Mouse (Mus musculus) CD4-positive, CD25-positive, alpha-beta regulatory T cell, adult 9 weeks (primary cell): ENCODE results near the gene 4931423N10Rik. TPM values are rescaled to one million over a fixed set of nuclear protein-coding genes. Genes with fewer than 3 reads are reported as not detected.

ENCODE experiments used
- polyA plus RNA-seq: library from polyadenylated mRNA; unstranded; fragments of 100-300 nt; shearing (Covaris generic); gene quantifications from one replicate; pipeline ENCODE4 v1.2.1, GENCODE M21; 2017

The 4931423N10Rik gene
- polyA plus RNA-seq, result not detected

DNA sequence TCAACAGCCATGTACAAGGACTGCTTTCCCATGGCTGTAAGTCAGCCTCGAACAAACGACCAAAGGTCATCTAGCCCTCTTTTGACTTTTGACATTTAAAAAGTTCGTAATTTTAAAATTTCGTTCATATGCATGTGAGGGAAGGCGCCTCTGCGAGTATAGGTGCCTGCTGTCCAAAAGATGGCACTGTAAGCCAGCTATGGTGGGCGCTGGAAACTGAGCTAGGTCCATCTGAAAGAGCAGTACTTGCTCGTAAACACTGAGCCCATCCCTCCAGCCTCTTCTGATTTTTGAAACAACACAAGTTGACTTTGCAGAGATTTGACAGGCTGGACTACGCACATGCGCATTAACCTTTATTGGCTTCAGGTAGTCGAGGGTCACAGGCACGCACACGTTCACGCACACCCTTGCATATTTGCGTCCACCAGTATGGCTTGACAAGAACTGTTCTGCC, at the start of gene 4931423N10Rik:
4931423N10Rik (plus strand) TSS at position 407 of the 457 bp plus-strand sequence.

Other genes starting within 250 kb of the 4931423N10Rik start
- gene Abi1, start 167.2 kb upstream of the 4931423N10Rik start, polyA plus RNA-seq, result 176 TPM
- 69.0 TPM for gene Acbd5, start 139.3 kb upstream of the 4931423N10Rik start, polyA plus RNA-seq
- 1.1 TPM for gene Mastl, start 51.5 kb upstream of the 4931423N10Rik start, polyA plus RNA-seq
- 87.4 TPM for gene Yme1l1, start 51.1 kb upstream of the 4931423N10Rik start, polyA plus RNA-seq
- not detected for gene Nxph2, start 113.8 kb downstream of the 4931423N10Rik start, polyA plus RNA-seq